Mouse (Mus musculus): ENCODE results near the gene Osbpl7. TPM values are rescaled to one million over a fixed set of nuclear protein-coding genes. Genes with fewer than 3 reads are reported as not detected.

Osbpl7 gene
- polyA plus RNA-seq, 1 experiment, result 1.8 TPM

GRCm38 (mm10) chr11:97052219-97052646, 1.8 kb downstream of the Osbpl7 start:
- Histone ChIP-seq H3K27me3 (ENCODE audit: control insufficient read depth, insufficient read depth, insufficient read length) (no peaks in the 10 kb centered on the region), H3K79me2 (ENCODE audit: control insufficient read depth, insufficient read depth) (no peaks in the 10 kb centered on the region), H3K4me3 (ENCODE audit: insufficient read depth, poor library complexity, severe bottlenecking) (no peak overlapping the region), H3K36me3 (ENCODE audit: control insufficient read depth, insufficient read depth) (peaks cover 13% of the 10 kb centered on the region), H3K79me3 (ENCODE audit: low read depth) (no peaks in the 10 kb centered on the region), H3ac (ENCODE audit: control insufficient read depth, insufficient read length, low read depth) (no peak overlapping the region)
- TF ChIP-seq MYOD1 (IDR thresholded peaks at IDR 0.05; ENCODE audit: control insufficient read depth, insufficient read length, low read depth), result no peak
- TF ChIP-seq USF1 (IDR thresholded peaks at IDR 0.05; ENCODE audit: low read depth), result no peak

DNA sequence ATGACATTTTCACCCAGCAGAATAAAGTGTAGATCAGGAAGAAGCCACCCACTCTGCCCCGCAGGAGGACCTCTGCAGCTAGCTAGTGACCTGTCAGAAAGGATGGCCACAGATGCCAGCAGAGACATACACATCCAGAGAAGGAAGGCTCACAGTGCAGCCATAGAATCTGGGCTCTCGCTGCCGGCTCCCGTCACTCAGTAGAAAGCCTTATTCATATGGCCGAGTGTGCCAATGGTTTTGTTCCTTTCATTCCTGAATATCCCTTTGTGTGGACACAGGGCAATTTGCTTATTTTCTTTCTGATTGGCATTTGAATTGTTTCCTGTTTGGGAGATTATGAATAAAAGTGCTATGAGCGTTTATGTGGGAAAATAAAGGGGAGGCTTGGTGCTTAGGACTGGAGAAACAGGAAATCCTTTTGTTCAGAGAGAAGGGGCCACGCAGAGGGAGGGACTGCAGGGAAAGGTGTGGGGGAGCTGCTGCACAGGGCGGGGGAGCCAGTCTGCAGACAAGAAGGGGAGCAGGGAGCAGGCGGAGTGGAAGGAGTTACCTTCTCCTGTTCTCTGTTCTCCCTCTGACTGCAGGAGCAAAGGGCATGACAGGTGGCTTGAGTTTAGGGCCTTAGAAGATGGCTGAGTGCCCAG, 13.0 kb downstream of the Osbpl7 start:
- H3K36me3 ChIP-seq (ENCODE audit: control insufficient read depth, insufficient read depth), result no peaks in the 10 kb centered on the region
- no peaks in the 10 kb centered on the region for H3K27me3 ChIP-seq (ENCODE audit: control insufficient read depth, insufficient read depth, insufficient read length)
- no peak overlapping the region for H3ac ChIP-seq (ENCODE audit: control insufficient read depth, insufficient read length, low read depth)
- no peak for TF ChIP-seq CEBPB (IDR thresholded peaks at IDR 0.05; ENCODE audit: low read depth)
- TF ChIP-seq FOSL1 (IDR thresholded peaks at IDR 0.05; ENCODE audit: insufficient read depth, low read length, poor library complexity, severe bottlenecking), result no peak
- no peak for TF ChIP-seq USF1 (IDR thresholded peaks at IDR 0.05; ENCODE audit: low read depth)
- no peak for TF ChIP-seq MYOG (IDR thresholded peaks at IDR 0.05; ENCODE audit: control insufficient read depth, extremely low read depth, insufficient read length)
- no peak for TF ChIP-seq CTCF (IDR thresholded peaks at IDR 0.05; ENCODE audit: control insufficient read depth, insufficient read depth, insufficient read length)
- TF ChIP-seq MYOD1 (IDR thresholded peaks at IDR 0.05; ENCODE audit: control insufficient read depth, insufficient read length, low read depth), result no peak
- TF ChIP-seq MAX (IDR thresholded peaks at IDR 0.05), result no peak
- no peaks in the 10 kb centered on the region for H3K79me2 ChIP-seq (ENCODE audit: control insufficient read depth, insufficient read depth)
- no peaks in the 10 kb centered on the region for H3K79me3 ChIP-seq (ENCODE audit: low read depth)
- no peak overlapping the region for H3K4me3 ChIP-seq (ENCODE audit: insufficient read depth, poor library complexity, severe bottlenecking)

DNA sequence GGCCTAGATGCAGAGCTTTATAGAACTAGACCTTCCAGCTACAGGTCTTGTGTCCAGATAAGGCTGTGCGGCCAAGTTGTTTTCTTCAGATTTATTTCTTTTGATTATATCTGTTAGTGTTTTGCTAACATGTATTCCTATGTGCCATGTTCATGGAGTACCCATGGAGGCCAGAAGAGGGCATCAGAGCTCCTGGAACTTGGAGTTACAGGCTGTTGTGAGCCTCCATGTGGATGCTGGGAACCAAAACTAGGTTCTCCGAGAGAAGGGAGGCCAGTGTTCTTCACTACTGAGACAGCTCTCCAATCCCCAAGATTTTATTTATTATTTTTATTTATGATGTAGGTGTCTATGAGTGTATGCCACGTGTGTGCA, 13.5 kb downstream of the Osbpl7 start:
- Histone ChIP-seq H3K79me3 (ENCODE audit: low read depth) (no peaks in the 10 kb centered on the region), H3K27me3 (ENCODE audit: control insufficient read depth, insufficient read depth, insufficient read length) (no peaks in the 10 kb centered on the region), H3K36me3 (ENCODE audit: control insufficient read depth, insufficient read depth) (no peaks in the 10 kb centered on the region), H3K79me2 (ENCODE audit: control insufficient read depth, insufficient read depth) (no peaks in the 10 kb centered on the region), H3K4me3 (ENCODE audit: insufficient read depth, poor library complexity, severe bottlenecking) (no peak overlapping the region), H3ac (ENCODE audit: control insufficient read depth, insufficient read length, low read depth) (no peak overlapping the region)
- TF ChIP-seq MYOD1 (IDR thresholded peaks at IDR 0.05; ENCODE audit: control insufficient read depth, insufficient read length, low read depth), result no peak
- no peak for TF ChIP-seq MYOG (IDR thresholded peaks at IDR 0.05; ENCODE audit: control insufficient read depth, extremely low read depth, insufficient read length)
- TF ChIP-seq FOSL1 (IDR thresholded peaks at IDR 0.05; ENCODE audit: insufficient read depth, low read length, poor library complexity, severe bottlenecking), result no peak
- TF ChIP-seq USF1 (IDR thresholded peaks at IDR 0.05; ENCODE audit: low read depth), result no peak
- no peak for TF ChIP-seq CTCF (IDR thresholded peaks at IDR 0.05; ENCODE audit: control insufficient read depth, insufficient read depth, insufficient read length)
- TF ChIP-seq MAX (IDR thresholded peaks at IDR 0.05), result no peak
- no peak for TF ChIP-seq CEBPB (IDR thresholded peaks at IDR 0.05; ENCODE audit: low read depth)

DNA sequence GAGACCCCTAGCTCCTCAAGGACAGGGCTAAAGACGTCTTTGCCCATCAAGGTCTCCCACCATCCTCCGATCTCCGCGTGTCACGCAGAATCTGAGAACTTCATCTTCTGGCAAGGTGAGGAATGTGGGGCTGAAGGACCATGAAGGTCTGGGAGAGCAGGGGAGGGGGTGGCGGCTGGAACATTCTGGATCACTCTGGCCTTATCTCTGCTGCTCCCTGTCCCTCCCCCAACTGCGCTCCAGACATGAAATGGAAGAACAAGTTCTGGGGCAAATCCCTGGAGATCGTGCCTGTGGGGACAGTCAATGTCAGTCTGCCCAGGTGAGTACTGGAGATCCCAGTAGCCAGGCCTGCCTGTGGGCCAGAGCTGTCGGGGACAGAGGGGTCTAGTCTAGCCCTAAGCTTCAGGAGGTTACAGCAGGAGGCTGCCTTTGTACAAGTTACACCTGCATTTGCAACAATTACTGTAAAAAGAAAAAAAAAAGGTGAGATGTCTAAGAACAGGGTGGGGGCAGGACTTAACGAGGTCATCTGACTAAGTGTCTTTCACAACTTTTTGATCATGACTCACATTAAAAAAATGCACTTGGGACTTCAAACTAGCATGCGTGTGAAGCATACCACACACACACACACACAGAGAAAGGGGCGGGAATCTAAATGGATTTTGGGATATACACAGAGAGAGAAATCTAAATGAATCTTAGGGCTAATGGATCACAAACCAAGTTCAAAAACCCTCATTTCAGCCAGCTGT, 15.3 kb downstream of the Osbpl7 start:
- Histone ChIP-seq H3K79me3 (ENCODE audit: low read depth) (no peaks in the 10 kb centered on the region), H3K27me3 (ENCODE audit: control insufficient read depth, insufficient read depth, insufficient read length) (no peaks in the 10 kb centered on the region), H3K36me3 (ENCODE audit: control insufficient read depth, insufficient read depth) (no peaks in the 10 kb centered on the region), H3K4me3 (ENCODE audit: insufficient read depth, poor library complexity, severe bottlenecking) (no peak overlapping the region), H3K79me2 (ENCODE audit: control insufficient read depth, insufficient read depth) (no peaks in the 10 kb centered on the region), H3ac (ENCODE audit: control insufficient read depth, insufficient read length, low read depth) (no peak overlapping the region)
- no peak for TF ChIP-seq MYOD1 (IDR thresholded peaks at IDR 0.05; ENCODE audit: control insufficient read depth, insufficient read length, low read depth)
- peak; percentile 87 for TF ChIP-seq CEBPB (IDR thresholded peaks at IDR 0.05; ENCODE audit: low read depth)
- no peak for TF ChIP-seq CTCF (IDR thresholded peaks at IDR 0.05; ENCODE audit: control insufficient read depth, insufficient read depth, insufficient read length)
- no peak for TF ChIP-seq FOSL1 (IDR thresholded peaks at IDR 0.05; ENCODE audit: insufficient read depth, low read length, poor library complexity, severe bottlenecking)
- TF ChIP-seq MAX (IDR thresholded peaks at IDR 0.05), result no peak
- no peak for TF ChIP-seq USF1 (IDR thresholded peaks at IDR 0.05; ENCODE audit: low read depth)
- no peak for TF ChIP-seq MYOG (IDR thresholded peaks at IDR 0.05; ENCODE audit: control insufficient read depth, extremely low read depth, insufficient read length)

- Histone ChIP-seq H3K27me3 (ENCODE audit: control insufficient read depth, insufficient read depth, insufficient read length) (no peaks in the 10 kb centered on the region), H3K79me2 (ENCODE audit: control insufficient read depth, insufficient read depth) (no peaks in the 10 kb centered on the region), H3K36me3 (ENCODE audit: control insufficient read depth, insufficient read depth) (no peaks in the 10 kb centered on the region), H3K79me3 (ENCODE audit: low read depth) (no peaks in the 10 kb centered on the region), H3K4me3 (ENCODE audit: insufficient read depth, poor library complexity, severe bottlenecking) (no peak overlapping the region), H3ac (ENCODE audit: control insufficient read depth, insufficient read length, low read depth) (no peak overlapping the region)
- TF ChIP-seq MYOD1 (IDR thresholded peaks at IDR 0.05; ENCODE audit: control insufficient read depth, insufficient read length, low read depth) (no peak), CEBPB (IDR thresholded peaks at IDR 0.05; ENCODE audit: low read depth) (no peak), USF1 (IDR thresholded peaks at IDR 0.05; ENCODE audit: low read depth) (peak; percentile 2)
Observed at GRCm38 (mm10) chr11:97066656-97067360, 16.4 kb downstream of the Osbpl7 start.
